Mouse (Mus musculus): ENCODE results near the gene Ccl3. TPM values are rescaled to one million over a fixed set of nuclear protein-coding genes. Genes with fewer than 3 reads are reported as not detected.

The Ccl3 gene
- polyA plus RNA-seq, 1 experiment from 2014 or later = 0.68 TPM

- no peak for DNase-seq (ENCODE audit: low spot score)
These were observed 25.6 kb downstream of the Ccl3 start for GRCm38 (mm10) chr11:83623586-83623985.

- DNase-seq (ENCODE audit: low spot score) = no peak
These were observed 30.1 kb downstream of the Ccl3 start for GRCm38 (mm10) chr11:83619037-83619436.

- DNase-seq (ENCODE audit: low spot score) = no peak
These were observed 30.9 kb downstream of the Ccl3 start for GRCm38 (mm10) chr11:83618238-83618637.

- no peak for DNase-seq (ENCODE audit: low spot score)
These were observed 32.6 kb downstream of the Ccl3 start for GRCm38 (mm10) chr11:83616586-83616985.

GRCm38 (mm10) chr11:83610900-83611299 is 38.3 kb downstream of the Ccl3 start:
- DNase-seq (ENCODE audit: low spot score) = no peak

- DNase-seq (ENCODE audit: low spot score) = no peak
These were observed 42.8 kb downstream of the Ccl3 start for GRCm38 (mm10) chr11:83606396-83606795.

GRCm38 (mm10) chr11:83605535-83605934 is 43.6 kb downstream of the Ccl3 start:
- no peak for DNase-seq (ENCODE audit: low spot score)

- no peak for DNase-seq (ENCODE audit: low spot score)
These were observed 44.5 kb downstream of the Ccl3 start for GRCm38 (mm10) chr11:83604698-83605097.

- DNase-seq (ENCODE audit: low spot score) = no peak
These were observed 45.8 kb downstream of the Ccl3 start for GRCm38 (mm10) chr11:83603399-83603798.

GRCm38 (mm10) chr11:83600576-83600975 is 48.6 kb downstream of the Ccl3 start:
- DNase-seq (ENCODE audit: low spot score) = no peak

GRCm38 (mm10) chr11:83598991-83599390 is 50.2 kb downstream of the Ccl3 start:
- no peak for DNase-seq (ENCODE audit: low spot score)

- no peak for DNase-seq (ENCODE audit: low spot score)
These were observed 50.8 kb downstream of the Ccl3 start for GRCm38 (mm10) chr11:83598207-83598837.

Other genes starting within 250 kb of the Ccl3 start
- 0.24 and 0.26 TPM in 2 replicates for gene Rasl10b, start 240.2 kb downstream of the Ccl3 start, polyA plus RNA-seq (2015; fragmentation: Nextera tagmentation; extraction: Ambion mirVana)
- gene Gas2l2, start 219.9 kb downstream of the Ccl3 start, polyA plus RNA-seq (2015; fragmentation: Nextera tagmentation; extraction: Ambion mirVana) = 0.12 and 0.21 TPM in 2 replicates
- gene 1700020L24Rik, start 211.7 kb downstream of the Ccl3 start, polyA plus RNA-seq (2015; fragmentation: Nextera tagmentation; extraction: Ambion mirVana) = 2.2 and 2.7 TPM in 2 replicates
- 1.4 and 2.3 TPM in 2 replicates for gene Mmp28, start 186.3 kb downstream of the Ccl3 start, polyA plus RNA-seq (2015; fragmentation: Nextera tagmentation; extraction: Ambion mirVana)
- gene Taf15, start 176.3 kb downstream of the Ccl3 start, polyA plus RNA-seq (2015; fragmentation: Nextera tagmentation; extraction: Ambion mirVana) = 6.9 and 10.2 TPM in 2 replicates
- not detected in 2 replicates for gene Heatr9, start 127.2 kb downstream of the Ccl3 start, polyA plus RNA-seq (2015; fragmentation: Nextera tagmentation; extraction: Ambion mirVana)
- gene Ccl5, start 118.8 kb downstream of the Ccl3 start, polyA plus RNA-seq (2015; fragmentation: Nextera tagmentation; extraction: Ambion mirVana) = 44.9 and 47.3 TPM in 2 replicates
- gene Ccl9, start 70.7 kb downstream of the Ccl3 start, polyA plus RNA-seq (2015; fragmentation: Nextera tagmentation; extraction: Ambion mirVana) = 7.5 and 8.4 TPM in 2 replicates
- gene Ccl6, start 56.3 kb downstream of the Ccl3 start, polyA plus RNA-seq (2015; fragmentation: Nextera tagmentation; extraction: Ambion mirVana) = 12.1 and 13.7 TPM in 2 replicates
- gene Rpl9-ps1, start 3.7 kb downstream of the Ccl3 start, polyA plus RNA-seq (2015; fragmentation: Nextera tagmentation; extraction: Ambion mirVana) = not detected in 2 replicates
- 3.0 and 3.2 TPM in 2 replicates for gene Ccl4, start 13.2 kb upstream of the Ccl3 start, polyA plus RNA-seq (2015; fragmentation: Nextera tagmentation; extraction: Ambion mirVana)
- 17.2 and 17.8 TPM in 2 replicates for gene Wfdc17, start 54.6 kb upstream of the Ccl3 start, polyA plus RNA-seq (2015; fragmentation: Nextera tagmentation; extraction: Ambion mirVana)
- 48.5 and 54.9 TPM in 2 replicates for gene Wfdc18, start 59.7 kb upstream of the Ccl3 start, polyA plus RNA-seq (2015; fragmentation: Nextera tagmentation; extraction: Ambion mirVana)
- 13.4 and 15.6 TPM in 2 replicates for gene Wfdc21, start 97.6 kb upstream of the Ccl3 start, polyA plus RNA-seq (2015; fragmentation: Nextera tagmentation; extraction: Ambion mirVana)
- 19.4 and 23.5 TPM in 2 replicates for gene Heatr6, start 104.3 kb upstream of the Ccl3 start, polyA plus RNA-seq (2015; fragmentation: Nextera tagmentation; extraction: Ambion mirVana)
- not detected in 2 replicates for gene Hnf1b, start 200.7 kb upstream of the Ccl3 start, polyA plus RNA-seq (2015; fragmentation: Nextera tagmentation; extraction: Ambion mirVana)